Mouse (Mus musculus): Measurements from ENCODE around the gene Psmc1.
A peak's percentile ranks its signal among the peaks of the same experiment; 100 is the strongest.

The Psmc1 gene

DNA sequence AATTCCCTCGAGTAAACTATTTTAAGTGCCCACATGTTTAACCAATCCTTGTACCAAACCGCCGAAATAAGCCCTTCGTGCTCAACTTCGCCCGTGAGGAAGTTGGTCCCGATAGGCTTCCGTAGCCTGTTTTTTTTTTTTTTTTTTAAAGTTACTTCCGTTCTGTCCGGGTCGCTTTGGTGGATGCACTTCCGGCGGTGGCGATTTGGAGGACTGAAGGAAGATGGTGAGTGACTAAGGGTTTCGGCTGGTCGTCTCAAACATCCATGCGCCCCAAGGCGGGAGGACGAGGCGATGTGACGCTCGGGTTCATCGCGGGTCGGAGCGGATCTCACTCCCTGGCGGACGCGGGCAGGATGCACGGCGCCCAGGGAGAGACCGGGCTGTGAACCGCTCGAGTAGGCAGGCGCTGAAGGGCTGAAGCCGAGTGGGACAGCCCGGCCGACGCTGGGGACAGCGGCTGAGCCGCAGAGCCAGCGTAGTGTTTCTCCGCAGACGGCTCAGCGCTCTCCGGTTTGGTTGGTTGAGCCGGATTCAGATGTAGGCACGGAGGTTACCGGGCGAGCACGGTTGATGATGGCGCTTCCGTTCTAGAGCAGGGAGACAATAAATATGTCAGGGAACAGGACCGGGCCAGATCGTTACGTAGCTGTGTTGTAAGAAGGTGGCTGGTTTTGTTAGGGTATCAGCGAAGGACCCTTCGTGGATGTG, at the start of gene Psmc1:
Psmc1 (plus strand) TSS at position 169 of the 711 bp plus-strand sequence.
- DNase-seq (ENCODE audit: low read depth): peak; percentile 87

DNA sequence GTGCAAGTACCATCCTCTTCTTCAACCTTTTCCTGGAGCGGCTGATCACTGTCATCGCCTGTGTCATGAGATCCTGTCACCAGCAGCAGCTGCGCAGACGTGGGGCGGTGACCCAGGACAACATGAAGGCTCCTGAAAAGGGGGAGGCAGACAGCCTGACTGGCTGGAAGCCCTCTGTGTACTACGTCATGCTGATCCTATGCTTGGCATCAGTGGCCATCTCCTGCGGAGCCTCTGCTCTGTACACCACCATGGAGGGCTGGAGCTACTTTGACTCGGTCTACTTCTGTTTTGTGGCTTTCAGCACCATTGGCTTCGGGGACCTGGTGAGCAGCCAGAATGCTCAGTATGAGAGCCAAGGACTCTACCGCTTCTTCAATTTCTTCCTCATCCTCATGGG, 48.9 kb upstream of the Psmc1 start:
- DNase-seq (ENCODE audit: low read depth): no peak

DNA sequence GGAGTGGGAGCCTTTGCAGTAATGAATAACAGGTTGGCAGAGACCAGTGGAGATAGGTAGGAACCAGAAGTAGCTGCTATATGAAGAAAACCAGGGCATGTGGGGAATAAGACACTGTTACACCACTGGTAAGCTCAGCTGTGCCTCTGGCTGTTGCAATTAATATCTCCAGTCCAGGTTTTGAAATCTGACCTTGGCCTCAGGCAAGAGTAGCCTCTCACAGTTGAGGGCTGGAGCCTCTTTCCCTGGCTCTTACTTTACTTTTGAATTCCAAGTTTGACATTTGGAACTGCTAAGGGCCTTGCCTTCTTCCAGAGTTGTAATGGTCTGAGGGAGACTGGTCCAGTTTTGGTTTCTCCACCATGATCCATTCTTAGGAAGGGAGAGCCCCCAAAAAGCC, 48.1 kb upstream of the Psmc1 start:
- DNase-seq (ENCODE audit: low read depth): no peak

- no peak for DNase-seq (ENCODE audit: low read depth)
Measured at GRCm38 (mm10) chr12:100062584-100062983, 47.4 kb upstream of the Psmc1 start.

DNA sequence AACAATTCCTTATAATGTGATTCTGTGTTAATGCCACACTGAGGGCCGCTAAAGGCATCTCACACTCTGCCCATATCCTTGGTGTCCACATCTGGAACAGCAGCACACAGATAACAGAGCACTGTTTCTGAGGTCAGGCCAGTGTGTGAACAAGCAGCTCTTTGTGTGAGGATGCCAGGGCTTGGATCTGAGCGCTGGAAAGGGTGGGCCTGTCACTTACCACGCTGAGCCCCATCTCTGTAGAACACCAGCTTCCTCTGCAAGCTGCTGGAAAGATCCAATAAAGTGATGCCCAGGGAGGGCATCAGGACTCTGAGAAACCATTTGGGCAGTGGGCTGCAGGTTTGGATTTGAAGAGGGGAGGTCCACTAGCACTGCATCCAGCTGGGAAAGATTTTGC, 44.8 kb upstream of the Psmc1 start:
- no peak for DNase-seq (ENCODE audit: low read depth)

- no peak for DNase-seq (ENCODE audit: low read depth)
Measured at GRCm38 (mm10) chr12:100067477-100067876, 42.5 kb upstream of the Psmc1 start.

- DNase-seq (ENCODE audit: low read depth): no peak
Measured at GRCm38 (mm10) chr12:100073201-100073672, 36.7 kb upstream of the Psmc1 start.

DNA sequence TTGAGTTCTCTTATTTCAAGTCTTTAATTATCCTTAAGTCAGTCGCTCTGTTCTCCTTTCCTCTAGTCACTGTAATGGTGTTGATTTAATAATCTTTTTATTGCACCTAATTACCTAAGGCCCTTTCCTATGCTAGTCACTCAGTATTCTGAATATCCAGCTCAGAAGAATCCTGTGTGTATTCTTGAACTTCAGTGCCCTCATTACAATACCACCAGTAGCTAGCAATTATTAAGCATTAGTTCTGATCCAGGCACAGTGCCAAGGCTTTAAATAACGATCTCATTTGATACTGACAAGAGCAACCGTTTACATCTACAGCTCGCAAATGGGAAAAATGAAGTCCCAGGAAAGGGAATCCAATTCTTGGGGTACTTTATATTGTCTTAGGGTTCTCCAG, 34.2 kb upstream of the Psmc1 start:
- no peak for DNase-seq (ENCODE audit: low read depth)

DNA sequence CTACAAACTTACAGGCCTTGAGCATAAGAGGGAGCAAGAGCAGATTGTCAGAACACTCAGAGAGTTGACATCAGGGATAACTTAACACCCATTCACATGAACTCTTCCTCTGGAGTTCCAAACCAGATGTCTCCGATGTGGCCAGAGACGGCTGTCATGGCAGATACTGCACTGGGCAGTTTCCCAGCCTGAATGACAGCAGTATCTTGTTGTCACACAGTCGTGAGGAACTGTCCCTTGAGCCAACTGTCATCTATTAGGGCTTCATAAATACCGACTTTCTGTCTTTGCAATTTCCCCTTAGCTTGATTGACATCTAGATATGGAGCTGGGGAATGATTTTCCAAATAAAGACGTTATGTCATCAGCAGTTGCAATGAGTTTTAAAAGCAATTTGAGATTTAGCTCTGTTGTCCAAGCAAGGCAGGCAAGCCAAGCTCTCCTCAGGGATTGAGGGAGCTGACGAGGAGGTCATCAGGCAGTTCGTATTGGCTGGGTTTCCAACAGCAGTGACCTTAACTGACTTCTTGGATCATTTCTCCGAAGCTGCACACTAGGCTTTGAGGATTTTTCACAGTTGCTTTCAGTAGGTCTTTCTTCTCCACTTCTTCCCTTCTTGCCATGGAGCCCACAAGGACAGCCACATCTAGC, 30.2 kb upstream of the Psmc1 start:
- DNase-seq (ENCODE audit: low read depth): no peak

GRCm38 (mm10) chr12:100088026-100088425, 21.9 kb upstream of the Psmc1 start:
- no peak for DNase-seq (ENCODE audit: low read depth)

- DNase-seq (ENCODE audit: low read depth): no peak
Measured at GRCm38 (mm10) chr12:100089265-100089664, 20.7 kb upstream of the Psmc1 start.

DNA sequence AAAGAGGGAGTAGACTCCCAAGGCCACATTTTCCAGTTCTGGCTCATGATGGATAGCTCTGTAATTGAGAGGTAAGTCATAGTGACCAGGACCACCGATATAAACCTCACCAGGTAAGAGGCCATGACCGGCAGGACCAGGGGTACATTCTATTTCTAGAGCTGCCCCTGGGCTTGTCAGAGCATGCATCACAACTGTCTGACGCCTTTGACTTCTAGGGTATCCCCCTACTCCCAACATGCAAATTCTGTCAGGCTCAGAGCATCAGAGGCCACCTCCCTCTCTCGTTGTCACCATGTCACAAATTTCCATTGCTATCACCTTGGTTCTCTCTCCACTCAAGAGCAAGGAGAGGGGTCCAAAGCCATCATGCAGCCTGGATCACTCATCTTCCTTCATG, 19.2 kb upstream of the Psmc1 start:
- no peak for DNase-seq (ENCODE audit: low read depth)

- no peak for DNase-seq (ENCODE audit: low read depth)
Measured at GRCm38 (mm10) chr12:100093046-100093445, 16.9 kb upstream of the Psmc1 start.

GRCm38 (mm10) chr12:100099971-100100706, 9.8 kb upstream of the Psmc1 start:
- no peak for DNase-seq (ENCODE audit: low read depth)

DNA sequence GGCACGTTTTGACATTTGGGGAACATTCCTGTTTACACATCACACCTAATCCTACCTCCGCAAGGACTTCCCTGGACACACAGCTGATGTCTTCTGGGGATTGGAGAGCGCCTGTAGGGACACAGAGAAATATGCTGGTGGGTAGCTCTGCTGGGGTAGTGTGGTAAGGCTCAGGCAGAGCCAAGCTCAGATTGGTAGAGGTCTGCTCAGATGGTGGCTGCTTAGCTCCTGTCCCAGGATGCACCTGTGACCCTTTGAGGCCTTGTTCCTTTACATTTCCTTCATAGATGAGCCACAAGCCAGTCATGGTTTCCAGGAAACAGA, 9.3 kb upstream of the Psmc1 start:
- no peak for DNase-seq (ENCODE audit: low read depth)

GRCm38 (mm10) chr12:100101651-100102050, 8.3 kb upstream of the Psmc1 start:
- DNase-seq (ENCODE audit: low read depth): no peak

DNA sequence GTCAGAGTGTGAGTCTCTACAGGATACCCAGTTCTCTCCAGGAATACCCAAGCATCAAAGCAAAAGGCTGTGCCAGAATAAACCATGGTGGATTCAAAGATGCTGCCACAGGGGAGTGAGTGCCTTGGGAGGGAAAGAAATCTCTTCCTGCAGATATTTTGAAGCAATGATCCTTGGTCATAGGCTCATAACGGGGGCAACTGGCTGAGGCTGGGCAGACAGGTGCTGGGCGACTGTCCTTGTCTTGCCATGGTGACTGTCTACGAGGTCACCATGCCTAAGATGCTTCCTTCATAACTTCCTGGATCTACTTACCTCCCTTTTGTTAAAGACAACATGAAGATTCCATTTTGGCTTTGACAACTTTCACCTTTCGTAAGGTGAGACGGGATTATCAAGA, 5.4 kb upstream of the Psmc1 start:
- no peak for DNase-seq (ENCODE audit: low read depth)

- peak; percentile 64 for DNase-seq (ENCODE audit: low read depth)
Measured at GRCm38 (mm10) chr12:100106275-100106895, 3.6 kb upstream of the Psmc1 start.

DNA sequence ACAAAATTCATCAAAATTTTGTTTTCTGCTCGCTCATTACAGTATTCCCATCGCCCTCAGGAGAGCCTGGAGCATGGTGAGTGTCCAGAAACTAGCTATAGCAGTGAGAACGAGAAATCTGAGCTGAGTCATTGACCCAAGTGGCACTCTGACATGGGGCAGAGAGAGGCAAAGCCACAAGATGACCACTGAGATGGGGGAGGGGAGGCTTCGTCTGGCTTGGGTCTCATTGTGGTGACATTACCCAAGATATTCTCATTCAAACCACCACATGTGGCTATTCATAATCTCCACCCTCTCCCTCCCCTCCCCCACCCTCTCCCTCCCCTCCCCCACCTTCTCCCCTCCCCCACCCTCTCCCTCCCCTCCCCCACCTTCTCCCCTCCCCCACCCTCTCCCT, 2.5 kb upstream of the Psmc1 start:
- DNase-seq (ENCODE audit: low read depth): no peak

DNA sequence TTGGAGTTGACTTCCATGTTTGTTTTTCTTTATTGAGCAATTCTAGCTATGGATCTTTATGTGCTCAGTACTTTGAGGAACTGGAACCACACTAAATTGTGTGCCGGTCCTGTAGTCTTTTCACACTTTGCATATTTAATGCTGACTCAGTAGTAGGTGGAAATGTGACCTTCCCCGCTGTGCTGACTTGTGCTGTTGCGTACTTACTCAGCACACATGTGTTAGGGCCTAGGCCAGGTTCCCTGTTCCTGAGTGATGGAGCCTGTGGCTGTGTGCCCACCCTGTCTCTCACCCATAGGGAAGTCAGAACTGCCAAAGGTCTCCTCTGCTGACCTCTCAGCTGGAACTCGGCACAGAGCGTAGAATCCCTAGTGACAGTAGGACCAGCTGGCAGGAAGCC, 6.0 kb downstream of the Psmc1 start:
- no peak for DNase-seq (ENCODE audit: low read depth)

DNA sequence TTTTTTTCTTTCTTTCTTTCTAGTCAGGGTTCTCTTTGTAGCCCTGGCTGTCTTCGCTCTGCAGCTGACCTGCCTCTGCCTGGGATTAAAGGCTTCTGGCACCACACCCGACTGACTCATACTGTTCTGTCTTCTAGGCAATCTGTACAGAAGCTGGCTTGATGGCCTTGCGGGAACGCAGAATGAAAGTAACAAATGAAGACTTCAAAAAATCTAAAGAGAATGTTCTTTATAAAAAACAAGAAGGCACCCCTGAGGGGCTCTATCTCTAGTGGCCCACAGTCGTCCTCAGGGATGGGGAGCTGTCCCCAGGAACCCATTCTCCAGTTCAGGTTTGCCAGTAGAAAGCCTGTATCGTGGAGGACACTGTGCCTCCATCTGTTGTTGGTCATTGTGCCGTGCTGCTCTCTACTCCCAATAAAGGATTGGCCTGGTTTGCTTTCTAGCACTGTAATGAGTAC, 13.0 kb downstream of the Psmc1 start:
- DNase-seq (ENCODE audit: low read depth): no peak

DNA sequence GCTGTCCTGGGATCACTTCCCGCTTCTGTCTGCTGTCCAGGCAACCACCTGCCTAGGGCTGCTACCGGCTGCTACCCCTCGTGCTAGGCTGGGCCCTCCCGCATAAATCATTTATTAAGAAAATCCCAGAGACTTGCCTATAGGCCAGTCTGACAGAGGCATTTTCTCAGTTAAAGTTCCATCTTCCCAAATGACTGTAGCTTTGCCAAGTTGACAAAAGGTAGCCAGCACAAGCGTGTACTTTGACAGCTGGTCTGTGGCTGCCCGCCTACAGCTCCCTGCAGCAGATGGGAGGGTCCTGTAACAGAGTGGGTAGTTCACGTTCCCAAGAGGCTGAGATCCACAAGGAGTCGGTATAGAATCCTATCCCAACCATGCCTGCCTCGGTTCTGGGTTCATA, 13.5 kb downstream of the Psmc1 start:
- DNase-seq (ENCODE audit: low read depth): no peak
